Mouse (Mus musculus) yolk sac, embryonic 10.5 days (tissue): ENCODE measurements around the gene Iqcf1.

Experiments used
- DNase-seq: peaks from one replicate; pipeline ENCODE4 v3.0.0-alpha.2; 2017; ENCODE audit warnings: low spot score

The Iqcf1 gene

GRCm38 (mm10) chr9:106464751-106465541 is 34.8 kb upstream of the Iqcf1 start:
- DNase-seq = peak; percentile 49

DNA sequence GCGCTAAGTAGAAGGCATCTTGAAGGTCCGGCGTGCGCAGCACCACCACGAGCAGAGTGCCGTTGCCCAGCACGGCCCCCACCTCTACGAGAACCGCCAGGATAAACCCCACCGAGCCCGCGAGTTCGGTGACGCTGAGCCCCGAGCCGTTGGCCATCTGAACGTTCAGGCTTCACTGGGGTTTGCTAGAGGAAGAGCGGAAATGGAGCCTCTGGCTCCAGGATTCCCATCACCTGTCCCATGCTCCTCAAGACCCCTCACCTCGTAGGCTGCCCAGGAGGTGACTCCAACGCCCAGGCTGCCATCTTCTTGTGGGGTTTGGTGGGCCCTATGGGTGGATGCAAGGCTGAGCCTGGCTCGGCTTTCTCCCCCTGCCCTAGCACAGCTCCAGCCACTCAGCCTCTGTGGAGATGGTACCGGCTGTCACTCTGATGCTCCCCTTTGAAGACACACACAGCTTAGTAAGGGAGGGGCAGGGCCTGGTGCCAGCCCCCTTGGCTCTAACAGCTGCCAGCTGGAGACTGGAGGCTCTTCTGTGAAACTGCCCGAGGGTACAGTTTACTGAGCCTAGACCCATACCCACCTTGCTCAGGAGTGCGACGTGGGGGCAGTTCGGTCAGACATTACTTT is 34.1 kb upstream of the Iqcf1 start, which contains the start of gene Gpr62:
TSS of gene Gpr62 (minus strand) at position 368 of the 630 bp plus-strand sequence.
- no peak for DNase-seq

GRCm38 (mm10) chr9:106466721-106467120 is 33.0 kb upstream of the Iqcf1 start:
- no peak for DNase-seq

GRCm38 (mm10) chr9:106467746-106468145 is 32.0 kb upstream of the Iqcf1 start:
- DNase-seq = no peak

DNA sequence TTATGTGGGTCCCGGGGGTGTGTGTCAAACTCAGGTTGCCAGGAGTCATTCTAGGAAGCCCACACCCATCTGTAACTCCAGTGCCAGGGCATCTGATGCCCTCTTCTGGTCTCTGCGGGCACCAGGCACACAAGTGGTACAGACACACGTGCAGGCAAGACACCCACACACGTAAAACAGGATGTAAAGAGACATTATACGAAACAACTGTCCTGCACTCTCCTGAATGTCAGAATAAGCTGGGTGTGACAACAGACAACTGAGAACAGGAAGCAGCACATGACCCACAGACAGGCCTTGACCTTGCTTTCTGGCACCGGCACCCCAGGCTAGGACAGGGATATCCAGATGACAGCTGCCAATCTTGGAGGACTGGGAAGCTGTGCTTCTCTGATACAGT is 30.4 kb upstream of the Iqcf1 start:
- no peak for DNase-seq

- no peak for DNase-seq
Observed at GRCm38 (mm10) chr9:106469776-106470175, 30.0 kb upstream of the Iqcf1 start.

GRCm38 (mm10) chr9:106470991-106471750 is 28.6 kb upstream of the Iqcf1 start:
- no peak for DNase-seq

DNA sequence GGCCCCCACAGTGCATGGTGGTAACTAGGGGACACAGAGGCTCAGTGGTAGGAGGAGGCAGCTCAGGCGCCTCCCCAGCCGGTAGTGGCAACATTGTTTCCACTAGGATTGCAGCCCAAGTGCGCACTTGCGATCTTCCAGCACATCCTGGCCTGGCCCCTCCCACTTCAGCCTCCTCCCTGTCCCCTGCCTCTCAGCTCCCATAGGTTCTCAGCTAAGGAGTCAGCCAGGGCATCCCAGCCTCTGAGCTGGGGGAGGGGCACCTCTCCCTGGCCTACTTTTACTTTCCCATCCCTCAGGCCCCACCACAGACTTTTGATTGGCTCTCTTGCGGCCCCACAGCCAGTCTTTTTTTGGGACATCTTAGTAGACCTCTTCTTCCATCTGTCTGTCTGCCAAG is 27.9 kb upstream of the Iqcf1 start:
- DNase-seq = peak; percentile 51

- no peak for DNase-seq
Observed at GRCm38 (mm10) chr9:106472321-106472720, 27.4 kb upstream of the Iqcf1 start.

DNA sequence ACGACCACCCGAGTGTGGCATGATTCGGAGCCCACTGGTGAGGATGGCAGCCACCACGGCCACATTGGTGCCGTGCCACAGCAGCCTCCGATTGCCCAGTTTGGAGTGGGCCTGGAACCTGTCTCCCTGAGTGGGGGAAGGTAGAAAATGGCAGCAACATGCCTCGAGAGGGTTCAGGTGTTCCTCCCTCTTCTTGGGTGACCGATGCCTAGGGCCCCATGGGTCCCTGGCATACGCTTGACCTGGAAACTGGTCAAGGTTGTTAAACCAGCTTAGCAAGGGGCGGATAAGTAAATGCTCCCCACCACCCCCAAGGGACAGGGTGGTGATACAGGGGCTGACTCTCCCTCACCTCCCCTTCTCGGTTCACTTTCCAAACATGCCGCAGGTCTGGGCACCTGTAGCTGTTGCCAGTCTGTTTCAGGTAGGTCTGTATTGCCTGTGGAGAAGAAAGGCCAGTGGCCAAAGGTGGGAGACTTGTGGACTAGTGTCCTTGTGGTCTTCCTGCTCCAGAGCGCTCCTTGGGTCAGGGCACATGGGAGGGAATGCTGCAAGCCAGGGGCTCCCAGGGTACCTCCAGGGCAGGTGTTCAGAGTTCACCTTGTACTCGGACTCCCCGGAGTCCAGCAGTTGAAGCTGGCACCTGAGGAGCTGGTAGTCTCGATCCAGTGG is 26.6 kb upstream of the Iqcf1 start:
- DNase-seq = no peak

- DNase-seq = no peak
Observed at GRCm38 (mm10) chr9:106473753-106474105, 26.0 kb upstream of the Iqcf1 start.

- peak; percentile 68 for DNase-seq
Observed at GRCm38 (mm10) chr9:106474456-106474855, 25.3 kb upstream of the Iqcf1 start.

DNA sequence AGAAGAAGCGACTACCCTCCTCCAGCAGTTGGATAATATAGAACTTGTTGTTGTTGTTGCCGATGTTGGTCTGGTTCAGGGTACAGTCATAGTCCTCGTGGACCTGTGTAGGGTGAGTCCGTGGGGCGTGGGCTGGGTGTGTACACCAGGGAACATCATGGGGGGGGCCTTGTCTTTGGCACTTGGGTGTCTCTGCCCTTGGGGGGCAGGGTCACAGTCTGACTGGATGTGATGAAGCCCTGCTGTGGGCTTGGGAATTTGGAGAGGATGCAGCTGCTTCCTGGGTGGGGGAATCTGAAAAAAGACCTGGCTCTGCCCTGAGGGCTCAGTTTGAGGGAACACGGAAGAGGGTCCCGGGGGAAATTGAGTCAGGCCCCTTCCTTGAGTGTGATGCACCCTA is 24.7 kb upstream of the Iqcf1 start:
- no peak for DNase-seq

- no peak for DNase-seq
Observed at GRCm38 (mm10) chr9:106475663-106476001, 24.1 kb upstream of the Iqcf1 start, which contains the start of gene Rrp9. TSS of gene Rrp9 (plus strand) at chr9:106475963.

GRCm38 (mm10) chr9:106476002-106476923 is 23.5 kb upstream of the Iqcf1 start:
- no peak for DNase-seq

- DNase-seq = peak; percentile 99
Observed at GRCm38 (mm10) chr9:106476924-106477484, 22.8 kb upstream of the Iqcf1 start, which contains the start of gene Parp3. TSS of gene Parp3 (minus strand) at chr9:106476949.

DNA sequence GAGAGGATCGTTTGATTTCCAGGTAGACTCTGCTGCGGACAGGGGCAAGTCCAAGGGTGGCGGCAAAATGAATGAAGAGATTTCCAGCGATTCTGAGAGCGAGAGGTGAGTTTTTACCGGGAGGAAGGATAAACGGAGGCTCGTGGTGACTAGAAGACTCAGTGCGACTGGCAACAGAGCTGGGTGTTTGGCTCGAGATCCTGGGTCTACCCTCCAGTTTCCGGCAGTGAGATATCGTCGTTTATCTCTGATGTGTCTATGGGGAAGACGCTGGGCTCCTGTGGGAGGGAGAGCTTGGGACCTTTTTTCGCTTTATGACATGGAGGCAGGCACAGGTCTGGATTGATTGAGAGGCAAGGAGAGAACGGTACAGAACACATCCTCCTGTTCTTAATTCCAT is 22.1 kb upstream of the Iqcf1 start:
- no peak for DNase-seq

- no peak for DNase-seq
Observed at GRCm38 (mm10) chr9:106478101-106478500, 21.7 kb upstream of the Iqcf1 start.

GRCm38 (mm10) chr9:106480541-106480940 is 19.2 kb upstream of the Iqcf1 start:
- no peak for DNase-seq

- DNase-seq = no peak
Observed at GRCm38 (mm10) chr9:106481075-106481474, 18.7 kb upstream of the Iqcf1 start.

DNA sequence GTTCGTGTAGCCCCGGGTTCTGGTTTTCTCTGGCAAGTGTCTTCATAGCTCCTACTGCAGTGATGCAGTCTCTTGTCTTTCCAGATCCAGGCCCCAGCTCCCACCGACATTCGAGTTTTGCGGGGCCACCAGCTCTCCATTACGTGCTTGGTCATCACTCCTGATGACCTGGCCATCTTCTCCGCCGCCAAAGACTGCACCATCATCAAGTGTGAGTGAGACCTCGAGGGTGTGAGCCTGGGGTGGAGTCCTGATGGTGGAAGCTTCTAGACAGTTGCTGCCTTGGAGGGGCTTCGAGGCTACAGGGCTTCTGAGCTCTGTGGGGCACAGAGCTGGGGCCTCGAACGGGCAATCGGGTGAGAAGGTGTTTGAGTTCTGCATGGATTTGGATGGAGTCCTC is 18.1 kb upstream of the Iqcf1 start:
- DNase-seq = no peak
